Mouse (Mus musculus) frontal cortex, postnatal 25 days (tissue): ENCODE data around the gene Ap1b1.
"Not testable (repeated sequence)": the region's sequence is repeated elsewhere in the genome, so short reads cannot be mapped to it uniquely, and the experiment has no call there.

ENCODE experiments used
- DNase-seq, 2 experiments: peaks; one replicate each; pipeline ENCODE4 v3.0.0; 2022; ENCODE audit warnings: low spot score in 2 of 2

Gene Ap1b1

DNA sequence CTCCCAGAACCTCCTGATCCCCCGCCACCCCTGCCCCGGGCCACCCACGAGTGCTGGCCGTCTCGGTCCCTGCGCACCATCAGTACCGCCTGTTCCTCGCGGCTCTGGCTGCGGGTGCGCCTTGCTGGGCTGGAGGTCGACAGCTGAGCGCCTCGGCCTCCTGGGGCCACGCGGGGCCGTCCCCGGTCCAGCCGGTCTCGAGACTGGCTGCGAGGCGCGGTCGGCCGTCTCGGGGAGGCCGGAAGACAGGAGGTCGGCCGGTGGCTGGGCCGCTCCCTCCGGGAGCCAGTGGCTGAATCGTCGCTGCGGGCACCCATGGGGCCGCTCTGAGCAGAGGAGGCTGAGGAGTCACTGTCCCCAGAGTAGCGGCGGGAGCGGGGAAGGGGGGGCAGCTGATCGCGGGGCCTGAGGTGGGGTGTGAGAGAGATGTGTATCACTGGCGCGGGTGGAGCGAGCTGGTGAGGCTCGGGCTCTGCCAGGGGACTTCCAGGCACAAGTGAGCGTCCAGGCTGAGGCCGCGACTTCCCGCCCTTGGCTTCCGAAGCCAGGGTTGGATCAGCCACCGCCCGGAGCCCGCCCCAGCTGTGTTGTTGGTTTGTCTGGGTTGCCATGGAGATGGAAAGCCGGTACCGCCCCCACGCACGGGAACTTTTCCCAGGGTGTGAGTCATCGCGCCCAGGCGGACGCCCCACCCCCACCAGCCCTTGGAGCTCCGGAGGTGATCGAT lies 75.0 kb downstream of the Ap1b1 start:
- DNase-seq = peak; percentile 91 to 96

- no peak for DNase-seq
These were observed 75.7 kb downstream of the Ap1b1 start for GRCm38 (mm10) chr11:5062326-5062725.

- DNase-seq = no peak
These were observed 76.4 kb downstream of the Ap1b1 start for GRCm38 (mm10) chr11:5062860-5063505.

- DNase-seq = no peak
These were observed 77.1 kb downstream of the Ap1b1 start for GRCm38 (mm10) chr11:5063561-5064281.

GRCm38 (mm10) chr11:5064282-5065055 lies 77.8 kb downstream of the Ap1b1 start:
- peak in 1 of 2 experiments; percentile 26 for DNase-seq

- DNase-seq = peak; percentile 60 to 79
These were observed 78.6 kb downstream of the Ap1b1 start, which contains the start of gene Gas2l1 for GRCm38 (mm10) chr11:5065056-5065821. TSS of gene Gas2l1 (minus strand) at chr11:5065327.

GRCm38 (mm10) chr11:5067063-5067462 lies 80.4 kb downstream of the Ap1b1 start:
- DNase-seq = no peak

DNA sequence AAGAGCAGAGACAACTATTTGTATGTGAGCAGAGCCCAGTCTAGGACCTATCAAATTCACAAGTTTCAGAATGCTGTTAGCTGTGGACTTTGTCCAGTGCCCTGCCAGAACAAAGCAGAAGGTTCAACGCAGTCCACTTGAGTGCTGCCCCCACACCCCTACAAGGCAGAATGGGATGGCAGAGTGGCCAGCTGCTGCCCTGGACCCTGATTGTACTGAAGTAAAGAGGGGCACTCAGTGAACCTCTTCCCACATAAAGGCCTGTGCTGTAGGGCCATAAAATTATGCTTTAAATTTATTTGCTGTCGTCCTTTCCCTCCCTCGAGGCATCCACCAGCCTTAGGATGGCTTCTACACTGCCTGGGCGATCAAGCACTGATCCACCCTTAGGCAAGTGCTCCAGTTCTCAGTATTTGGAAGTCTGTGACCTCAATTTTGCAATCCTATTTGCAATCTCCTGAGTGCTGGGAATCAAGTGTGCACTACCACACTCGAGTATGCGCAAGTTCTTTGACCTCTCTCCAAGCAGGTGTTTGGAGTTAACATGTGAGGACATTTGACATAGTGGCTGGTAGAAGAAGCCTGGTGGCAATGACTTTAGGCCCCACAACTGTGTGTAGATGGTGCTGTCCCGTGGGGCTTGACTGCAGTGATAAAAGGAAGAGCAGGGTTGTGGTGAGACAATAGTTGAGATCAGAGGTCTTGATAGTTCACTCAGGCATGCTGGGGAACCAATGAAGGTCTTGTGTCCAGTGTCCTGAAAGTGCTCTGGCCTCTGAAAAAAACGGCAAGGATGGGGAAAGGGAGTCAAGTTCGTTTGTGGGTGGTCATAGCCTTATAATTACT lies 81.7 kb downstream of the Ap1b1 start:
- DNase-seq = no peak

GRCm38 (mm10) chr11:5074882-5075281 lies 88.3 kb downstream of the Ap1b1 start:
- DNase-seq = no peak

DNA sequence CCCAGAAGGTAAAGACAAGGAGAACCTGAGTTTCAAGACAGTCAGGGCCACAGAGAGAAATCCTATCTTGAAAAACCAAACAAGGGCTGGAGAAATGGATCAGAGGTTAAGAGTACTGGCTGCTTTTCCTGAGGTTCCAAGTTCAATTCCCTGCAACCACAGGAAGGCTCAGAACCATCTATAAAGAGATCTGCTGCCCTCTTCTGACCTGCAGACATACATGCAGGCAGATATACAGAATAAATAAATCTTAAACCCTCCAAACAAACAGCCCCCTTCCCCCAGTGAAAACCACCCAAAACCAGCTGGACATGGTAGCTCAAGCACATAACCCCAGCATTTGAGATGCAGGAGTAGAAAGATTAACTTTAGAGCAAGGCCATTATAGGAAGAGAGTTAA lies 89.1 kb downstream of the Ap1b1 start:
- no peak for DNase-seq

DNA sequence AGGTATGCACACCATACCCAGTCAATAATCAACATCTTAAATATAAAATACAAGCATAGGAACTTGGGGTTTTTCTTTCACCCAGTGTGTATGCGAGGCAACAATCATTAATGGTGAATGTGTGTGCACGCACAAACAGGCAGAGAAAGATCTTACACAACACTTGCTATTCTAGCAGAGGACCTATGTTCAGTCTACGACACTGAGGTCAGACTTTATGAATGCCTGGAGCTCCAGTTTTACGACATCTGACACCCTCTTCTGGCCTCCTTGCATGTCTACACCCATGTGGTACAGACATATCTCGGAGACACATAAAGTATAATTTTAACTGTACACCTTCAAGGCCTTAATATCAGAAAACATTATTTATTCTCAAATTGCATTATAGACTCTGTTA lies 90.2 kb downstream of the Ap1b1 start:
- DNase-seq = not testable (repeated sequence)

- no peak for DNase-seq
These were observed 102.5 kb downstream of the Ap1b1 start for GRCm38 (mm10) chr11:5089147-5089546.

- DNase-seq = no peak
These were observed 105.1 kb downstream of the Ap1b1 start for GRCm38 (mm10) chr11:5091706-5092105.
